Mouse (Mus musculus) midbrain, embryonic 15.5 days (tissue): ENCODE measurements around the gene Ankrd6. TPM values are rescaled to one million over a fixed set of nuclear protein-coding genes. Genes with fewer than 3 reads are reported as not detected.

Source experiments
- ATAC-seq: fragments of 200-750 bp; cut with Nextera tagmentation; replicated peaks from 2 replicates; pipeline ENCODE4 v1.8.0; 2017; ENCODE audit warnings: moderate TSS enrichment
- H3K27ac ChIP-seq: fragments of 300-500 bp; sonication (generic); 2 replicates; pipeline ENCODE4 v1.5.1; 2015; ENCODE audit warnings: mild to moderate bottlenecking, inconsistent platforms
- H3K27me3 ChIP-seq: fragments of 300-500 bp; sonication (generic); replicated peaks from 2 replicates; pipeline ENCODE4 v1.6.1; 2015; ENCODE audit warnings: inconsistent platforms
- H3K36me3 ChIP-seq: fragments of 300-500 bp; sonication (generic); replicated peaks from 2 replicates; pipeline ENCODE4 v1.6.1; 2015; ENCODE audit warnings: inconsistent platforms
- H3K4me1 ChIP-seq: fragments of 300-500 bp; sonication (generic); 2 replicates; pipeline ENCODE4 v1.6.1; 2015; ENCODE audit warnings: inconsistent platforms
- H3K4me2 ChIP-seq: fragments of 300-500 bp; sonication (generic); 2 replicates; pipeline ENCODE4 v1.6.1; 2015; ENCODE audit warnings: inconsistent platforms, mild to moderate bottlenecking, moderate library complexity
- H3K4me3 ChIP-seq: fragments of 300-500 bp; sonication (generic); 2 replicates; pipeline ENCODE4 v1.5.1; 2015; ENCODE audit warnings: mild to moderate bottlenecking, inconsistent platforms
- H3K9ac ChIP-seq: fragments of 300-500 bp; sonication (generic); 2 replicates; pipeline ENCODE4 v1.6.1; 2015; ENCODE audit warnings: mild to moderate bottlenecking, inconsistent platforms
- H3K9me3 ChIP-seq: fragments of 300-500 bp; sonication (generic); 2 replicates; pipeline ENCODE4 v1.6.1; 2016; ENCODE audit warnings: inconsistent platforms
- WGBS: fragments of 180-500 bp; shearing (Covaris S2); methylation state at CpG from one replicate; pipeline ENCODE4 v1.1.7; 2015; ENCODE audit warnings: mixed read lengths; 5-methylcytosine and 5-hydroxymethylcytosine counted together
- polyA plus RNA-seq: library from polyadenylated mRNA; unstranded; fragments of >200 nt; fragmentation: Nextera tagmentation; extraction: Ambion mirVana; gene quantifications from 2 replicates; pipeline ENCODE4 v1.2.1, GENCODE M21; 2015

The Ankrd6 gene
- polyA plus RNA-seq, 1 experiment from 2014 or later: 32.4 TPM

GRCm38 (mm10) chr4:32864131-32864866 lies 86.3 kb downstream of the Ankrd6 start:
- Histone ChIP-seq H3K4me2 (peak overlapping the region; percentile 59), H3K36me3 (no peaks in the 10 kb centered on the region), H3K9me3 (no peaks in the 10 kb centered on the region), H3K4me1 (peaks cover 56% of the 10 kb centered on the region), H3K27ac (peak overlapping the region; percentile 75), H3K27me3 (no peaks in the 10 kb centered on the region), H3K9ac (peak overlapping the region; percentile 47), H3K4me3 (peak overlapping the region; percentile 41)
- peak; percentile 44 for ATAC-seq
- WGBS: 24% methylated on average over 31 of the region's 31 CpGs

- no peaks in the 10 kb centered on the region for H3K9me3 ChIP-seq
- peak overlapping the region; percentile 59 for H3K4me2 ChIP-seq
- H3K27ac ChIP-seq: peak overlapping the region; percentile 75
- WGBS: 8% methylated on average over 12 of the region's 12 CpGs
- H3K4me3 ChIP-seq: peak overlapping the region; percentile 41
- ATAC-seq: peak; percentile 15; the same call in 1 of the 2 replicates
- H3K4me1 ChIP-seq: peaks cover 59% of the 10 kb centered on the region
- peak overlapping the region; percentile 47 for H3K9ac ChIP-seq
- H3K36me3 ChIP-seq: no peaks in the 10 kb centered on the region
- H3K27me3 ChIP-seq: no peaks in the 10 kb centered on the region
These were observed 87.1 kb downstream of the Ankrd6 start for GRCm38 (mm10) chr4:32863447-32864130.

- 37% methylated on average over 15 of the region's 15 CpGs for WGBS
- H3K9me3 ChIP-seq: no peaks in the 10 kb centered on the region
- H3K9ac ChIP-seq: peak overlapping the region; percentile 47
- no peaks in the 10 kb centered on the region for H3K27me3 ChIP-seq
- H3K4me2 ChIP-seq: peak overlapping the region; percentile 59
- H3K4me1 ChIP-seq: peaks cover 59% of the 10 kb centered on the region
- H3K27ac ChIP-seq: peak overlapping the region; percentile 75
- H3K36me3 ChIP-seq: no peaks in the 10 kb centered on the region
- peak overlapping the region; percentile 41 for H3K4me3 ChIP-seq
- 0 out of 2 replicates have a peak, but pooled peaks have one; percentile 2 for ATAC-seq
These were observed 87.7 kb downstream of the Ankrd6 start for GRCm38 (mm10) chr4:32862751-32863446.

GRCm38 (mm10) chr4:32862011-32862750 lies 88.5 kb downstream of the Ankrd6 start:
- peak overlapping the region; percentile 75 for H3K27ac ChIP-seq
- peaks cover 59% of the 10 kb centered on the region for H3K4me1 ChIP-seq
- H3K36me3 ChIP-seq: no peaks in the 10 kb centered on the region
- 66% methylated on average over 15 of the region's 15 CpGs for WGBS
- H3K27me3 ChIP-seq: no peaks in the 10 kb centered on the region
- H3K9ac ChIP-seq: peak overlapping the region; percentile 26; the same call in 1 of the 2 replicates
- ATAC-seq: peak; percentile 45; the same call in 1 of the 2 replicates
- no peaks in the 10 kb centered on the region for H3K9me3 ChIP-seq
- H3K4me3 ChIP-seq: peak overlapping the region; percentile 41
- H3K4me2 ChIP-seq: peak overlapping the region; percentile 59

- Histone ChIP-seq H3K27ac (peak overlapping the region; percentile 73), H3K36me3 (no peaks in the 10 kb centered on the region), H3K27me3 (no peaks in the 10 kb centered on the region), H3K9me3 (no peaks in the 10 kb centered on the region), H3K4me3 (0 out of 2 replicates have a peak overlapping the region, but pooled peaks have one; percentile 9), H3K4me1 (peaks cover 59% of the 10 kb centered on the region), H3K9ac (peak overlapping the region; percentile 5), H3K4me2 (peak overlapping the region; percentile 59)
- 31% methylated on average over 18 of the region's 18 CpGs for WGBS
- peak; percentile 68 for ATAC-seq
These were observed 90.3 kb downstream of the Ankrd6 start for GRCm38 (mm10) chr4:32860184-32860965.

GRCm38 (mm10) chr4:32855580-32855979 lies 95.1 kb downstream of the Ankrd6 start:
- ATAC-seq: no peak

GRCm38 (mm10) chr4:32854956-32855355 lies 95.7 kb downstream of the Ankrd6 start:
- Histone ChIP-seq H3K27ac (no peak overlapping the region), H3K4me1 (peaks cover 22% of the 10 kb centered on the region), H3K27me3 (no peaks in the 10 kb centered on the region), H3K4me3 (no peak overlapping the region), H3K36me3 (no peaks in the 10 kb centered on the region), H3K9me3 (no peaks in the 10 kb centered on the region), H3K4me2 (no peak overlapping the region), H3K9ac (no peak overlapping the region)
- ATAC-seq: no peak
- 90% methylated on average over 4 of the region's 4 CpGs for WGBS

More at GRCm38 (mm10) chr4:32855580-32855979, 95.1 kb downstream of the Ankrd6 start:
- H3K4me1 ChIP-seq: peaks cover 29% of the 10 kb centered on the region
- H3K4me2 ChIP-seq: no peak overlapping the region
- H3K27ac ChIP-seq: no peak overlapping the region
- no peak overlapping the region for H3K4me3 ChIP-seq
- WGBS: 80% methylated on average over 9 of the region's 9 CpGs
- H3K9me3 ChIP-seq: no peaks in the 10 kb centered on the region
- H3K27me3 ChIP-seq: no peaks in the 10 kb centered on the region
- H3K36me3 ChIP-seq: no peaks in the 10 kb centered on the region
- H3K9ac ChIP-seq: no peak overlapping the region

GRCm38 (mm10) chr4:32853609-32854188 lies 96.9 kb downstream of the Ankrd6 start:
- no peak overlapping the region for H3K9ac ChIP-seq
- H3K4me3 ChIP-seq: no peak overlapping the region
- no peaks in the 10 kb centered on the region for H3K36me3 ChIP-seq
- H3K4me2 ChIP-seq: no peak overlapping the region
- no peaks in the 10 kb centered on the region for H3K9me3 ChIP-seq
- ATAC-seq: no peak
- no peaks in the 10 kb centered on the region for H3K27me3 ChIP-seq
- no peak overlapping the region for H3K27ac ChIP-seq
- WGBS: 65% methylated on average over 5 of the region's 5 CpGs
- peaks cover 13% of the 10 kb centered on the region for H3K4me1 ChIP-seq

GRCm38 (mm10) chr4:32852819-32853218 lies 97.8 kb downstream of the Ankrd6 start:
- H3K36me3 ChIP-seq: no peaks in the 10 kb centered on the region
- no peak overlapping the region for H3K4me3 ChIP-seq
- H3K27me3 ChIP-seq: no peaks in the 10 kb centered on the region
- no peaks in the 10 kb centered on the region for H3K9me3 ChIP-seq
- peak; percentile 68 for ATAC-seq
- H3K9ac ChIP-seq: no peak overlapping the region
- H3K27ac ChIP-seq: peak overlapping the region; percentile 32
- peaks cover 13% of the 10 kb centered on the region for H3K4me1 ChIP-seq
- 75% methylated on average over 6 of the region's 6 CpGs for WGBS
- H3K4me2 ChIP-seq: no peak overlapping the region

GRCm38 (mm10) chr4:32852294-32852693 lies 98.3 kb downstream of the Ankrd6 start:
- H3K9me3 ChIP-seq: no peaks in the 10 kb centered on the region
- H3K4me3 ChIP-seq: no peak overlapping the region
- H3K36me3 ChIP-seq: no peaks in the 10 kb centered on the region
- peaks cover 13% of the 10 kb centered on the region for H3K4me1 ChIP-seq
- no peaks in the 10 kb centered on the region for H3K27me3 ChIP-seq
- ATAC-seq: 0 out of 2 replicates have a peak, but pooled peaks have one; percentile 22
- H3K9ac ChIP-seq: no peak overlapping the region
- peak overlapping the region; percentile 32 for H3K27ac ChIP-seq
- WGBS: 38% methylated on average over 8 of the region's 8 CpGs
- no peak overlapping the region for H3K4me2 ChIP-seq

- H3K27ac ChIP-seq: no peak overlapping the region
These were observed 112.2 kb downstream of the Ankrd6 start for GRCm38 (mm10) chr4:32838401-32838800.

More at GRCm38 (mm10) chr4:32838401-32838800, 112.2 kb downstream of the Ankrd6 start:
- Histone ChIP-seq H3K9me3 (no peaks in the 10 kb centered on the region), H3K4me2 (no peak overlapping the region), H3K4me3 (no peak overlapping the region), H3K9ac (no peak overlapping the region), H3K4me1 (peaks cover 12% of the 10 kb centered on the region), H3K27me3 (no peaks in the 10 kb centered on the region), H3K36me3 (0 out of 2 replicates have a peak, but pooled peaks cover 3% of the 10 kb centered on the region)
- no peak for ATAC-seq
- WGBS: 55% methylated on average over 3 of the region's 3 CpGs
